Mouse (Mus musculus) E14TG2a.4 (cell line): ENCODE measurements around the gene Rere.

ENCODE experiments used
- CTCF ChIP-seq: conservative IDR thresholded peaks from 2 replicates; pipeline ENCODE4 v1.5.1; 2014; ENCODE audit warnings: low read length
- NANOG ChIP-seq: IDR thresholded peaks from 2 replicates; pipeline ENCODE4 v1.6.1; 2014; ENCODE audit warnings: borderline replicate concordance, low read length, mixed read lengths
- POU5F1 ChIP-seq: IDR thresholded peaks from 2 replicates; pipeline ENCODE4 v1.6.1; 2014; ENCODE audit warnings: low read length, borderline replicate concordance

- TF ChIP-seq CTCF (peak; percentile 90), POU5F1 (no peak), NANOG (no peak)
These were observed 33.4 kb upstream of the Rere start for GRCm38 (mm10) chr4:150248009-150248408.
